ENCODE assay signal across 8 mouse cellular contexts in genomic region chr15:100550280-100550679, GRCm38 (mm10). TPM values are rescaled to one million over a fixed set of nuclear protein-coding genes. Genes with fewer than 3 reads are reported as not detected.
DNase-seq lines count a peak whose midpoint lies in the region; ATAC-seq lines count a peak whose summit lies in the region.

No protein-coding gene starts in this region.

- H3K4me2 ChIP-seq in hindbrain, embryonic 13.5 days, result peak overlapping the region; percentile 74
- H3K4me2 ChIP-seq in liver, embryonic 13.5 days, result peak overlapping the region; percentile 97

- H3K27me3 ChIP-seq in hindbrain, embryonic 13.5 days, result no peaks in the 10 kb centered on the region
- no peaks in the 10 kb centered on the region for H3K27me3 ChIP-seq in liver, embryonic 13.5 days

- 93% methylated on average over 4 of the region's 4 CpGs for WGBS in hindbrain, embryonic 13.5 days
- 84% methylated on average over 4 of the region's 4 CpGs for WGBS in liver, embryonic 13.5 days (ENCODE audit: insufficient replicate concordance)

- H3K9me3 ChIP-seq in hindbrain, embryonic 13.5 days, result no peaks in the 10 kb centered on the region
- peaks cover 1% of the 10 kb centered on the region; the same call in 1 of the 2 replicates for H3K9me3 ChIP-seq in liver, embryonic 13.5 days (replicated peaks)

- H3K4me1 ChIP-seq in hindbrain, embryonic 13.5 days (replicated peaks), result peaks cover 22% of the 10 kb centered on the region
- H3K4me1 ChIP-seq in liver, embryonic 13.5 days (replicated peaks), result peaks cover 45% of the 10 kb centered on the region

- H3K4me3 ChIP-seq in hindbrain, embryonic 13.5 days, result peak overlapping the region; percentile 90
- H3K4me3 ChIP-seq in liver, embryonic 13.5 days (replicated peaks), result 0 out of 2 replicates have a peak overlapping the region, but pooled peaks have one; percentile 90

- H3K9ac ChIP-seq in hindbrain, embryonic 13.5 days, result no peak overlapping the region
- peak overlapping the region; percentile 90; the same call in 1 of the 2 replicates for H3K9ac ChIP-seq in liver, embryonic 13.5 days

- peak; percentile 12 for DNase-seq in cerebellum, adult 11-12 months
- DNase-seq in cerebellum, adult 11 months, result no peak
- peak; percentile 42 for DNase-seq in 3T3-L1 (ENCODE audit: low read depth, low spot score)
- DNase-seq in liver, embryonic 13.5 days, result no peak
- no peak for DNase-seq in thymus, postnatal 0 days (ENCODE audit: low spot score)
- no peak for DNase-seq in retina, embryonic 14.5 days (ENCODE audit: low spot score)

- ATAC-seq in hindbrain, embryonic 13.5 days (ENCODE audit: low FRiP score), result no peak
- no peak for ATAC-seq in liver, embryonic 13.5 days (ENCODE audit: low read depth)
- ATAC-seq in activated CD4-positive, CD25-positive, alpha-beta regulatory T cell, adult 4 months, result no peak

- H3K27ac ChIP-seq in hindbrain, embryonic 13.5 days, result no peak overlapping the region
- no peak overlapping the region for H3K27ac ChIP-seq in liver, embryonic 13.5 days

- peaks cover 23% of the 10 kb centered on the region for H3K36me3 ChIP-seq in hindbrain, embryonic 13.5 days
- peaks cover 3% of the 10 kb centered on the region; the same call in 1 of the 2 replicates for H3K36me3 ChIP-seq in liver, embryonic 13.5 days

RNA-seq across cellular contexts. Expression of gene Tfcp2, which starts 1.5 kb away (rescaled TPM):
- 40.3 and 41.6 TPM in 2 replicates for polyA plus RNA-seq in hindbrain, embryonic 13.5 days (2015; fragmentation: Nextera tagmentation; extraction: Ambion mirVana)
- polyA plus RNA-seq in liver, embryonic 13.5 days (2015; fragmentation: Nextera tagmentation; extraction: Ambion mirVana), result 4.4 and 4.6 TPM in 2 replicates
- polyA plus RNA-seq in activated CD4-positive, CD25-positive, alpha-beta regulatory T cell, adult 4 months (2017; shearing (Covaris generic)), result 1 to 10 TPM; 4.1 to 4.3 TPM
- polyA plus RNA-seq in thymus, postnatal 0 days (2015; fragmentation: Nextera tagmentation; extraction: Ambion mirVana), result 7.0 and 8.4 TPM in 2 replicates

RNA-seq across cellular contexts. Expression of gene Pou6f1, which starts 49.5 kb away (rescaled TPM):
- polyA plus RNA-seq in hindbrain, embryonic 13.5 days (2015; fragmentation: Nextera tagmentation; extraction: Ambion mirVana), result 38.0 and 41.2 TPM in 2 replicates
- 0.10 and 0.23 TPM in 2 replicates for polyA plus RNA-seq in liver, embryonic 13.5 days (2015; fragmentation: Nextera tagmentation; extraction: Ambion mirVana)
- polyA plus RNA-seq in activated CD4-positive, CD25-positive, alpha-beta regulatory T cell, adult 4 months (2017; shearing (Covaris generic)), result 1 to 10 TPM; 7.5 to 9.1 TPM
- polyA plus RNA-seq in thymus, postnatal 0 days (2015; fragmentation: Nextera tagmentation; extraction: Ambion mirVana), result 18.7 and 21.6 TPM in 2 replicates

RNA-seq across cellular contexts. Expression of gene Csrnp2, which starts 55.0 kb away (rescaled TPM):
- polyA plus RNA-seq in hindbrain, embryonic 13.5 days (2015; fragmentation: Nextera tagmentation; extraction: Ambion mirVana), result 43.2 and 44.4 TPM in 2 replicates
- polyA plus RNA-seq in liver, embryonic 13.5 days (2015; fragmentation: Nextera tagmentation; extraction: Ambion mirVana), result 1.1 and 1.3 TPM in 2 replicates
- 1 to 10 TPM; 1.2 to 1.8 TPM for polyA plus RNA-seq in activated CD4-positive, CD25-positive, alpha-beta regulatory T cell, adult 4 months (2017; shearing (Covaris generic))
- 6.3 and 6.6 TPM in 2 replicates for polyA plus RNA-seq in thymus, postnatal 0 days (2015; fragmentation: Nextera tagmentation; extraction: Ambion mirVana)

Comparison
In these comparisons a context has a peak if more than half of its experiments do, and no peak if none do; other contexts are left out.
1. DNase-seq: peak in cerebellum, adult 11-12 months (single experiment) and 3T3-L1 (single experiment); none in cerebellum, adult 11 months (single experiment), liver, embryonic 13.5 days (single experiment), thymus, postnatal 0 days (single experiment) and retina, embryonic 14.5 days (single experiment).